Mouse (Mus musculus) T-cell, adult 2 months (primary cell): ENCODE measurements around the gene Myl6.
"Not testable (repeated sequence)": the region's sequence is repeated elsewhere in the genome, so short reads cannot be mapped to it uniquely, and the experiment has no call there.

Source experiments
- DNase-seq: peaks from one replicate; pipeline ENCODE4 v3.0.0; 2022; ENCODE audit warnings: low spot score

Myl6 gene

GRCm38 (mm10) chr10:128509831-128510230 lies 15.9 kb upstream of the Myl6 start:
- DNase-seq = no peak

DNA sequence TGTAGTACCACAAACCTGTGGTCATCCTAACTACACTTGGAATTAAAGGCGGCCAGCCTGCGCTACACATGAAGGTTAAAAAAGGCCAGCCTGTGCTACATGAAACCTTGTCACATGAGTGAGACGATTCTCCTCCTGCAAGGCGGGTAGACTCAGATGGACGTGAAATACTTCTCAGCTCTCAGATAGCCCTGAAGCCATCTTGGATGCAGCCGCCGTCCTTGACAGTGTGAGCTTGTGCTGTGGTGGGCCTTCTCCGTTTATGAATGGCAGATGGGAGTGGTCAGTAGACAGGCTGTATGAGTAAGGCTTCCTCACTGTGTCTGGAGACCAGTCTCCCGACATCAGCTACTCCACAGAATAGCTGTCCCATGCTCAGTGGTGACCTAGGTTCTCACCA lies 15.3 kb upstream of the Myl6 start:
- no peak for DNase-seq

DNA sequence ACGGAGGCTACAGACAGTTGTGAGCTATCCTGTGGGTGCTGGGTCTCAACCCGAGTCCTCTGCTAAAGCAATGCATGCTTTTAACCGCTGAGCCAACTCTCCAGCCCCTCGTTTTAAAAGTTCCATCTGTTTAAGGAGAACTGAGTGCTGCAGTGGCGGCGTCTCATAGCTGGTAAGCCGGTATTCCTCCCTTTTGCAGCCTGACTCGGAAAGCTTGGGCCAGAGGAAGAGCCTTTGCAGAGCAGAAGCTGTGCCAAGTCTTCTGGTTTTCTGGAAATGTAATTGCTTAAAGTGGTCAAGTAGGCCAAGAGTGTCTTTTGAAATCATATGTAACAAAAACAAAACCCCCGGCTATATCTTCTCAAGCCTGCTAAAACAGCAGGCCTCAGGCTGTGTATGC lies 14.3 kb upstream of the Myl6 start:
- DNase-seq = no peak

GRCm38 (mm10) chr10:128505974-128506373 lies 12.0 kb upstream of the Myl6 start:
- no peak for DNase-seq

DNA sequence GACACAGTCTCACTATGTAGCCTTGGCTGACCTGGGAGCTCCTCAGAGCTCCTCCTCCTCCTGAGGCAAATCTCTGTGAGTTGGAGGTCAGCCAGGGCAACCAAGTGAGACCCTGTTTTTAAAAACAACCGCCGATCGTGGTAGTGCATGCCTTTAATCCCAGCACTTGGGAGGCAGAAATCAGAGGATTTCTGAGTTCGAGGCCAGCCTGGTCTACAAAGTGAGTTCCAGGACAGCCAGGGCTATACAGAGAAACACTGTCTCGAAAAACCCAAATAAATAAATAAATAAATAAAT lies 11.4 kb upstream of the Myl6 start:
- DNase-seq = not testable (repeated sequence)

GRCm38 (mm10) chr10:128504641-128505370 lies 10.9 kb upstream of the Myl6 start:
- DNase-seq = peak; percentile 73

- no peak for DNase-seq
Observed at GRCm38 (mm10) chr10:128504012-128504411, 10.1 kb upstream of the Myl6 start.

DNA sequence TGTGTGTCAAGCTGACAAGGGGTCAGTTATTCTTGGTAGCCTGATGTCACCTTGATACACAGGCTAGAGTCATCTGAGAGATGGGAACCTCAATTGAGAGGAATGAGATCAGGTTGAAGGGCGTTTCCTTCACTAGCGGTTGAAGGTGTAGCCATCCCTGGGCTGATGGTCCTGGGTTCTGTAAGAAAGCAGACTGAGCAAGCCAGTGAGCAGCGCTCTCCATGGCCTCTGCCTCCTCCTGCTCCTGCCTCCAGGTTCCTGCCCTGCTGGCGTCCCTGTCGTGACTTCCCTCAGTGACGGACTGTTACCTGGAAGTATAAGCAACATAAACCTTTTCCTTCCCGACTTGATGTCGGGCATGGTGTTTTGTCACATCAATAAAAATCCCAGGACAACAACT lies 9.6 kb upstream of the Myl6 start:
- DNase-seq = no peak

GRCm38 (mm10) chr10:128502341-128502740 lies 8.4 kb upstream of the Myl6 start:
- DNase-seq = no peak

DNA sequence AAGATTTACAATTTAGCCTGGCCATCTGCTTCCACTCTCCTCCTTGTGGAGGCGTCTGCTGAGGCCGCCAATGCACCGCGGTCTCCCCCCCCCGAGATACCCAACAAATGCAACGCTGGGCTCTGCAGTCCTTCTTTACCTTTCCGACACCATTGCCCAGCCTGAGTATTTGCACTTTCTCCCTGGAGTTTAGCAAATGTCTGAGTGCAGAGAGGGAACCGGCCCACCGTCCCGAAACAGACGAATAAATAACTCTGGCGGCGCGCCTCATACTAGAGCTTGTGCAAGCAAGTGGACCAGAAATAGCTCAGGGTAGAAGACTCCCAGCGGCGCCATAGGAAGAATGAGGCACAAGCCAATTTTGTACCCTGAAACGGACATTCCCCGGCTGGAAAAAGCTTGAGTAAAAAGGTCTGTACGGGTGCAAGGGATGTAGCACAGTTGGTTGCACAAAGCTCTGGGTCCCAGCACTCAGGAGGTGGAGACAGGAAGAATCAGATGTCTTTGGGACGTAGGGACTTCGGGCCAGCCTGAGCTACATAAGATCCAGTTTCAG lies 5.2 kb upstream of the Myl6 start:
- peak; percentile 28 for DNase-seq

DNA sequence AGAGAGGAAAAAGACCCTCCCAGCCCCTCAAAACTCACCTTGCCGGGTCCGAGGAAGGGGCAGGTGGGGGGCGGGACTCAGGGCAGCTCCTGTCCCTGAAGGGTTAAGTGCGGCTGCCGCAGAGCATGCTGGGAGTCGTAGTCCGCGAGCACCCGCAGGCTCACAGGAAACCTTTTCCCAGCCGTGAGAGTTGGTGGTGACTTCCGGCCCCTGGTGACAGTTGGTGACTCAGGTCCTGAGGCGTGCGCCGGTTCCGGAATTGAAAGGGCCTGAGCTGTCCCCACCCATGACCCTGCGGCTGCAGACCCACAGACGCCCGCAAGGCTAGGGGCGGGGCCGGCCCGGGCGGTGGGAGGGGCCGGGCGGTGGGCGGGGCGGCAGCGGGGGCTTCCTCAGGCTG lies 4.6 kb upstream of the Myl6 start, which contains the start of gene Myl6b:
Gene Myl6b (minus strand): TSS at position 96 of the 400 bp plus-strand sequence.
- DNase-seq = peak; percentile 97

DNA sequence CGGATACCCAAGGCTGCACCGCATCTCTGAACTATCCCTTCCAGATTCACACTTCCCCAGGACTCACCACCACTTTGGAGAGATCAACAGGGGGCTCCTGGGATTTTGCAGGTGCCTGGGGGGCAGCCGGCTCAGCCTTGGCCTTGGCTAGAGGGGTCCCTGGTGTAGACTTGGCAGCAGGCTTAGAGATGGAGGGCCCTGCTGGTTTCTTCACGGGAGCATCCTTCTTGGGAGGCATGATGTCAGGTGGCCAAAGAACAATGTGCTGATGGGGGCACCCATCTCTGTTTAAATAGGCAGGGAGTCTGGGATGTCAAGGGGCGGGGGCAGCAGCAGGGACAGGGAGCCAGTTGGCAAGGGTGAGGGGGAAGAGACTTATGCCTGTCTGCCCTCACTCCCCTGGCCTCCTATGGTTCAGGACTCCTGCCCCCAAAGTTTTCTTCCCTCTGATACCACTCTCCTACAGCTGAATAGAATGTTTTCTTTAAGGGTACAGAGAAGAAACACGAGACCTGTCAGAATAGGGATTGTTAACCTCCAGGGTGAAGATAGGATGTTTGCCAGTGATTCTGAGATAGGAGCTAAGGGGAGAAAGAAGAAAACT lies 3.3 kb upstream of the Myl6 start:
- DNase-seq = no peak

- DNase-seq = no peak
Observed at GRCm38 (mm10) chr10:128496509-128497077, 2.6 kb upstream of the Myl6 start.

- DNase-seq = no peak
Observed at GRCm38 (mm10) chr10:128495903-128496302, 2.0 kb upstream of the Myl6 start.

- no peak for DNase-seq
Observed at GRCm38 (mm10) chr10:128495270-128495669, 1.3 kb upstream of the Myl6 start.

DNA sequence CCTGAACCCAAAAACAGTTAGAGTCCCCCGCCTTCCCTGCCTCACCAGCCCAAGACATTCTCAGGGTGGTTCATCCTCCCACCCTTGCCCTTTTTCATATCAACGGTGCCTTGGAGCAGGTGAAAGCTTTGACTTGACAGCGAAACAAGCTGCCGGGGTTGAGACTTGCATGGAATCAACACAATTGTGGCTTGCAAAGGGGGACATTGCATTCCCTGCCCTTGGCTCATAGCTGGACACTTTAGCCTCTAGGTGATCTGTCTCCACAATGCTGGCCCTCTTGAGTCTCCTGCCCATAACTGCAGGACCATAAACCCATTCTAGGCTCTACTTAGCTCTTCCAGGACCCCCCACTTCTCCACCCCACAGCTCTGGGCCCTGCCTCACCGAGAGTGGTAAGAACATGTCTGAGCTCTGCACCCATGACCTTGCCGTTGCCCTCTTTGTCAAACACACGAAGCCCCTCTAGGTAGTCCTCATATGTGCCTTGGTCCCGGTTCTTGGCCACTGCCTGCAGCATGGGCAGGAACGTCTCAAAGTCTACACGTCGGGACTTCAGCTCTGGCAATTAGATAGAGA lies 811 bp upstream of the Myl6 start:
- DNase-seq = no peak

DNA sequence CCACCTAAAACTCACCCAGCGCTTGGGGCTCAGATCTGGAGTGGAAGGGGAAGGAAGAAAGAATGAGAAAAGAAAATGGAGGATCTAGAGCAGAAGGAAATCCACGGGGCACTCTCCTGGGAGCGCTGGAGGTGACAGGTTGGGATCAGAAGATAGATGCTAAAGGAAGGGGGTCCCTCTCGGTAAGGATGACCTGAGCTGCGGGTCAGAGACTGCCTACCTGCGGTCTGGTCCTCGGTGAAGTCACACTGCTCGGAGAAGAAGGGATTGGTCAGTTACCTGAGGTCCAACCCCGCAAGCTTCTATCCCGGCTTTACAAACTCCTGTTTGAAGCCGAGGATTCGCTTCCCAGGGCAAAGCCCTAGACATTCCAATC lies 638 bp downstream of the Myl6 start:
- no peak for DNase-seq

DNA sequence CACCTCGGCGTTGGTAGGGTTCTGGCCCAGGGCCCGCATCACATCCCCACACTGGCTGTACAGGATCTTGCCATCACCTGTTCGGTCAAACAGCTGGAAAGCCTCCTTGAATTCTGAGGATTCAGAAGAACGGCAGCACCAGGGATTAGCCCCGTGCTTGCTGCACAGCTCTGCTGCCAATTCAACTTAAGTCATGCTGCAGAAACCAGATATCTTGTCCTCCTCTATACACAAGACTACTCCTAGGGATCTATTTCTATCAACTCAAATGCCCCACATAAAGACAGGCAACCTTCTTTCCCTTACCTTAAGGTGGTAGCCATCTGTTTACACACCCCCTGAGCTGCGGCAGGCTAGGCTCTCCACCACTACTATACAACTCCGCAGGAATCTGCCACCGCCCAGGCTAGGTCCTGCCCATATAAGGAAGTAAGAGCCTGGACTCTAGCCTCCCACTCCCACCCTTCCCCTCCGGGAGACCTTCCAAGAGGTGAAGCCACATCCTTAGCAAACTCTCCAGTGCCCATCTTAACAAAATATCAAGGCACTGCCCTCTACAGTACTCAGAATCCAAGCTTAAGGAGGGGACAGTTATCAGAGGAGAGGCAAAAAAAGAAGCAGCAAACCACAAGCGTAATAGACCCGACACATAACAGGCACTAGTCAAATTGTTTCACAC lies 1.2 kb downstream of the Myl6 start:
- peak; percentile 35 for DNase-seq

- DNase-seq = not testable (repeated sequence)
Observed at GRCm38 (mm10) chr10:128492051-128492450, 1.9 kb downstream of the Myl6 start.

- no peak for DNase-seq
Observed at GRCm38 (mm10) chr10:128491495-128491894, 2.5 kb downstream of the Myl6 start.

GRCm38 (mm10) chr10:128490912-128491311 lies 3.0 kb downstream of the Myl6 start:
- no peak for DNase-seq

DNA sequence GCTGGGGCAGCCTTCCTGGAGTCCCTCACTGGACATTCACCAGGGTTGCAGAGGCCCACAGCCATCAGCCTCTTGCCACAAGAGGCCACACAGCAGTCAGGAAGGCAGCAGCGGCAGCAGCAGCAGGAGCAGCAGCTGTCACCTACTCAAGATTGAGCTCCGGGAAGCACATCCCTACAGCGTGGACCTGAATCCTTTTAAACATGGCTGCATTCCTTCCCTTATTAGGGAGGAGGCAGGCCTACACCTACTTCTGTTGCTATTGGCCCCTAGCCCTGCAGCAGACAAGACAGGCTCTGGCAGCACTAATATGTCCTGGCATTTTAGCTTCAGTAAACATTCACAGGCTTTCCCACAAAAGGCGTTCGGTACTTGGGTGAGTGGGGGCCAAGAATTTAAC lies 3.7 kb downstream of the Myl6 start:
- no peak for DNase-seq

DNA sequence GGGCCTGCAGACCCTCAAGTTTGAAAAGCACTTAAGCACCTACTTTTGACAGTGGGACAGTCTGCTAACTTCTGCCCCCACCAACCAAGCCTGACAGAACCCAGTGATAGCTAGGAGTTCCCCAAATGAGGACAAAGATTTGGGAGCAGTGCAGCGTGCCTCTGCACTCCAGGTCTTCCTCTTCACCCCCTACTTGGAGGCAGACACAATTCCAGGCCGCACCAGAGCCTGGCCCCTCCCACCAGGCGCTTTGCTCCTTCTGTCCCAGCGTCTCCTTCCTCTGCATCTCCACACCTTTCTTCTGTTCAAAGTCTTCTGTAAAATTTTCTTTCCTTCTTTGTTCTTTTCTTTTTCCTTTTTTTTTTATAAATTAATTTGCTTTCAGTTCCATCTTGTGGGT lies 4.2 kb downstream of the Myl6 start:
- DNase-seq = no peak
